Mouse (Mus musculus) kidney, adult 2 months (tissue): ENCODE measurements at regions not wholly inside any gene's neighbourhood (a gene's known extent, or its start where the extent isn't known, plus 50 kb on each side); places are given as distances from the start of the nearest gene placed in this dataset.

Experiments used
- CTCF ChIP-seq: fragments of 200-500 bp; conservative IDR thresholded peaks from 2 replicates; pipeline ENCODE4 v1.5.1; 2011; ENCODE audit warnings: low read depth, mild to moderate bottlenecking, control low read depth, low read length, moderate library complexity, mixed read lengths; ENCODE audit not compliant: insufficient read depth, insufficient read length
- POLR2A ChIP-seq: fragments of 200-500 bp; IDR thresholded peaks from one replicate; pipeline ENCODE4 v1.6.1; 2011; ENCODE audit warnings: low read depth, low read length, control low read depth

GRCm38 (mm10) chr3:68777801-68778200 is 87.4 kb downstream of the Il12a start:
- TF ChIP-seq CTCF (no peak), POLR2A (no peak)
